Mouse (Mus musculus) lung, postnatal 36 days (tissue): ENCODE results near the gene Hs1bp3.
A peak's percentile ranks its signal among the peaks of the same experiment; 100 is the strongest.

Experiments used
- DNase-seq: peaks from one replicate; pipeline ENCODE4 v3.0.0; 2022; ENCODE audit warnings: mixed read lengths

Hs1bp3 gene

GRCm38 (mm10) chr12:8305258-8305657, 8.0 kb upstream of the Hs1bp3 start:
- DNase-seq: no peak

GRCm38 (mm10) chr12:8306432-8306831, 6.8 kb upstream of the Hs1bp3 start:
- DNase-seq: peak; percentile 70

- no peak for DNase-seq
Measured at GRCm38 (mm10) chr12:8306910-8307309, 6.3 kb upstream of the Hs1bp3 start.

GRCm38 (mm10) chr12:8310992-8311391, 2.2 kb upstream of the Hs1bp3 start:
- DNase-seq: no peak

- no peak for DNase-seq
Measured at GRCm38 (mm10) chr12:8312266-8312665, 966 bp upstream of the Hs1bp3 start.

GRCm38 (mm10) chr12:8313773-8314172, 541 bp downstream of the Hs1bp3 start:
- no peak for DNase-seq

- no peak for DNase-seq
Measured at GRCm38 (mm10) chr12:8316541-8316940, 3.3 kb downstream of the Hs1bp3 start.

- DNase-seq: peak; percentile 89
Measured at GRCm38 (mm10) chr12:8320084-8320713, 7.0 kb downstream of the Hs1bp3 start.

GRCm38 (mm10) chr12:8321506-8321905, 8.3 kb downstream of the Hs1bp3 start:
- DNase-seq: no peak

GRCm38 (mm10) chr12:8324086-8324485, 10.9 kb downstream of the Hs1bp3 start:
- DNase-seq: no peak

GRCm38 (mm10) chr12:8325245-8325942, 12.2 kb downstream of the Hs1bp3 start:
- DNase-seq: no peak

- DNase-seq: no peak
Measured at GRCm38 (mm10) chr12:8325943-8326522, 12.8 kb downstream of the Hs1bp3 start.

- peak; percentile 97 for DNase-seq
Measured at GRCm38 (mm10) chr12:8326825-8327674, 13.8 kb downstream of the Hs1bp3 start.

GRCm38 (mm10) chr12:8327675-8328053, 14.4 kb downstream of the Hs1bp3 start:
- DNase-seq: no peak

- DNase-seq: no peak
Measured at GRCm38 (mm10) chr12:8329236-8329635, 16.0 kb downstream of the Hs1bp3 start.

GRCm38 (mm10) chr12:8331489-8332173, 18.4 kb downstream of the Hs1bp3 start:
- peak; percentile 58 for DNase-seq

- no peak for DNase-seq
Measured at GRCm38 (mm10) chr12:8332174-8332542, 18.9 kb downstream of the Hs1bp3 start.

GRCm38 (mm10) chr12:8333617-8334016, 20.4 kb downstream of the Hs1bp3 start:
- no peak for DNase-seq

- no peak for DNase-seq
Measured at GRCm38 (mm10) chr12:8334261-8334660, 21.0 kb downstream of the Hs1bp3 start.

- no peak for DNase-seq
Measured at GRCm38 (mm10) chr12:8335503-8335902, 22.3 kb downstream of the Hs1bp3 start.

GRCm38 (mm10) chr12:8336601-8337285, 23.5 kb downstream of the Hs1bp3 start:
- DNase-seq: no peak
